Mouse (Mus musculus): ENCODE data around the gene Arhgap10. TPM values are rescaled to one million over a fixed set of nuclear protein-coding genes. Genes with fewer than 3 reads are reported as not detected.
A peak's percentile ranks its signal among the peaks of the same experiment; 100 is the strongest.

Arhgap10 gene
- total RNA-seq, 2 experiments from 2014 or later: 49.3 to 51.0 TPM

- no peak for DNase-seq
Observed at GRCm38 (mm10) chr8:77288065-77288464, 229.7 kb downstream of the Arhgap10 start.

- DNase-seq: no peak
Observed at GRCm38 (mm10) chr8:77284473-77284872, 233.3 kb downstream of the Arhgap10 start.

- DNase-seq: no peak
Observed at GRCm38 (mm10) chr8:77282605-77283236, 235.0 kb downstream of the Arhgap10 start.

- DNase-seq: no peak
Observed at GRCm38 (mm10) chr8:77279977-77280376, 237.8 kb downstream of the Arhgap10 start.

- DNase-seq: no peak
Observed at GRCm38 (mm10) chr8:77278246-77278645, 239.5 kb downstream of the Arhgap10 start.

- DNase-seq: peak; percentile 76 to 88
Observed at GRCm38 (mm10) chr8:77276827-77277226, 240.9 kb downstream of the Arhgap10 start.

- no peak for DNase-seq
Observed at GRCm38 (mm10) chr8:77275571-77275970, 242.2 kb downstream of the Arhgap10 start.

GRCm38 (mm10) chr8:77272136-77272535, 245.6 kb downstream of the Arhgap10 start:
- DNase-seq: no peak

GRCm38 (mm10) chr8:77267941-77268405, 249.8 kb downstream of the Arhgap10 start:
- no peak for DNase-seq

- no peak for DNase-seq
Observed at GRCm38 (mm10) chr8:77262216-77263009, 255.3 kb downstream of the Arhgap10 start.

GRCm38 (mm10) chr8:77261215-77261614, 256.5 kb downstream of the Arhgap10 start:
- DNase-seq: no peak

- no peak for DNase-seq
Observed at GRCm38 (mm10) chr8:77257085-77257451, 260.7 kb downstream of the Arhgap10 start.

GRCm38 (mm10) chr8:77256450-77257084, 261.2 kb downstream of the Arhgap10 start:
- DNase-seq: no peak

- no peak for DNase-seq
Observed at GRCm38 (mm10) chr8:77254466-77254865, 263.3 kb downstream of the Arhgap10 start.

GRCm38 (mm10) chr8:77251134-77251533, 266.6 kb downstream of the Arhgap10 start:
- no peak for DNase-seq

GRCm38 (mm10) chr8:77250094-77250493, 267.7 kb downstream of the Arhgap10 start:
- DNase-seq: no peak

GRCm38 (mm10) chr8:77241381-77241780, 276.4 kb downstream of the Arhgap10 start:
- DNase-seq: no peak

GRCm38 (mm10) chr8:77239462-77239861, 278.3 kb downstream of the Arhgap10 start:
- no peak for DNase-seq

GRCm38 (mm10) chr8:77236701-77237100, 281.1 kb downstream of the Arhgap10 start:
- peak; percentile 36 to 55 for DNase-seq

GRCm38 (mm10) chr8:77232411-77232810, 285.3 kb downstream of the Arhgap10 start:
- DNase-seq: peak; percentile 25 to 55

GRCm38 (mm10) chr8:77231834-77232233, 285.9 kb downstream of the Arhgap10 start:
- DNase-seq: no peak

GRCm38 (mm10) chr8:77231211-77231610, 286.5 kb downstream of the Arhgap10 start:
- no peak for DNase-seq

GRCm38 (mm10) chr8:77228688-77229087, 289.1 kb downstream of the Arhgap10 start:
- no peak for DNase-seq

Measured in heart, adult 18-20 months (tissue).